ENCODE assay signal across 13 mouse cellular contexts in the genomic region with DNA sequence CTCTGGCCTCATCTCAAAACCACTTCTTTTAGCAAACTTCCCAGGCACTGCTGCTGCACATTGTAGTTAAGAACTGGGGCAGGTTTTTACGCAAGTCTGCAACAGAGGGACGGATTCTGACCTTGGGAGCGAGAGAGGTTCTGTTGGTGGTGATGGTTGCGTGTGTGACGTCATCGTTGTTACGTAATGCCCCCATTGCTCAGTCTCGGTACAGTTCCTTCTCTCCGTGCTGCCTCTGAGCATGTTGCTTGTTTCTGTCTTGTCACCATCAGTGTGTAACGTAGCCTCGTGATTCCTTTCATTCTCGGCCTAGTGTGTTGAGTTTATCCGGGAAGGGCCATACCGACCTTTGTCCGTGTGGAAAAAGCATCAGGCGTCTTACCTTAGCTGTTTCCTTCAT. TPM values are rescaled to one million over a fixed set of nuclear protein-coding genes. Genes with fewer than 3 reads are reported as not detected.
A peak's percentile ranks its signal among the peaks of the same experiment; 100 is the strongest.
DNase-seq lines count a peak whose midpoint lies in the region; ATAC-seq and TF ChIP-seq lines count a peak whose summit lies in the region.
"Had no signal": no experiment of that assay in that cellular context is flagged by ENCODE, and none has a peak within 500 bp of the region (broad histone marks: within the 10 kb centered on the region; RNA-seq: fewer than 3 reads in every experiment).

No protein-coding gene starts in this region.

- no peaks in the 10 kb centered on the region; the same call in 1 of the 2 replicates for H3K4me1 ChIP-seq in testis, adult 2 months (ENCODE audit: control insufficient read depth, insufficient read depth, low read length)
- H3K4me1 ChIP-seq in hindbrain, embryonic 11.5 days (replicated peaks; ENCODE audit: control insufficient read depth, insufficient read depth, low read length): peaks cover 3% of the 10 kb centered on the region; the same call in 1 of the 2 replicates

- peak overlapping the region; percentile 23; the same call in 1 of the 2 replicates for H3K4me3 ChIP-seq in testis, adult 2 months (ENCODE audit: control insufficient read depth, low read depth, low read length)
- H3K4me3 ChIP-seq in hindbrain, embryonic 11.5 days (ENCODE audit: low read depth, low read length): no peak overlapping the region
- H3K4me3 ChIP-seq: embryonic facial prominence, embryonic 15.5 days; heart, embryonic 10.5 days; limb, embryonic 15.5 days had no signal

- no peak for TF ChIP-seq CTCF in testis, adult 2 months (IDR thresholded peaks at IDR 0.05; ENCODE audit: control insufficient read depth, insufficient read depth, insufficient replicate concordance, low read depth, low read length)

- no peaks in the 10 kb centered on the region for H3K9me3 ChIP-seq in hindbrain, embryonic 11.5 days (ENCODE audit: control insufficient read depth, low read length)
- H3K9me3 ChIP-seq: embryonic facial prominence, embryonic 15.5 days; heart, embryonic 10.5 days; limb, embryonic 15.5 days had no signal

- WGBS in hindbrain, embryonic 11.5 days: 89% methylated on average over 16 of the region's 16 CpGs

- H3K27me3 ChIP-seq in testis, adult 2 months (ENCODE audit: control insufficient read depth, insufficient read depth, low read length): no peaks in the 10 kb centered on the region
- no peaks in the 10 kb centered on the region for H3K27me3 ChIP-seq in hindbrain, embryonic 11.5 days (ENCODE audit: control insufficient read depth, insufficient read depth, low read length)
- H3K27me3 ChIP-seq: embryonic facial prominence, embryonic 15.5 days; limb, embryonic 15.5 days had no signal

- TF ChIP-seq POLR2A in testis, adult 2 months (IDR thresholded peaks at IDR 0.05; ENCODE audit: control insufficient read depth, low read depth, low read length): no peak

- no peak for ATAC-seq in hindbrain, embryonic 11.5 days (ENCODE audit: low FRiP score)

- peak; percentile 40 for DNase-seq in adrenal gland, adult 2 months
- no peak for DNase-seq in adrenal gland, postnatal 4 days (ENCODE audit: low spot score in 2 of 2)
- DNase-seq in testis, postnatal 14 days (ENCODE audit: low spot score): no peak
- DNase-seq in liver: peak; percentile 13
- DNase-seq in spleen, postnatal 4 days (ENCODE audit: low spot score in 2 of 2): no peak
- DNase-seq in thymus, adult 18-20 months: no peak
- DNase-seq in hindbrain, embryonic 11.5 days (ENCODE audit: low spot score): no peak
- DNase-seq: cerebellum, postnatal 36 days had no signal

- no peak overlapping the region for H3K9ac ChIP-seq in hindbrain, embryonic 11.5 days (ENCODE audit: low read depth, low read length)
- H3K9ac ChIP-seq: embryonic facial prominence, embryonic 15.5 days; limb, embryonic 15.5 days had no signal

- no peaks in the 10 kb centered on the region for H3K36me3 ChIP-seq in testis, adult 2 months (ENCODE audit: control insufficient read depth, insufficient read depth, low read length)
- no peaks in the 10 kb centered on the region for H3K36me3 ChIP-seq in hindbrain, embryonic 11.5 days (ENCODE audit: control insufficient read depth, insufficient read depth, low read length)
- H3K36me3 ChIP-seq: embryonic facial prominence, embryonic 15.5 days; limb, embryonic 15.5 days had no signal

- H3K4me2 ChIP-seq in hindbrain, embryonic 11.5 days (replicated peaks; ENCODE audit: low read depth, low read length): no peak overlapping the region
- H3K4me2 ChIP-seq: embryonic facial prominence, embryonic 15.5 days; limb, embryonic 15.5 days; midbrain, embryonic 11.5 days had no signal

- no peak overlapping the region; the same call in 1 of the 2 replicates for H3K27ac ChIP-seq in testis, adult 2 months (ENCODE audit: control insufficient read depth, insufficient read depth, low read depth, low read length)
- no peak overlapping the region for H3K27ac ChIP-seq in hindbrain, embryonic 11.5 days (ENCODE audit: low read depth, low read length)
- H3K27ac ChIP-seq: embryonic facial prominence, embryonic 15.5 days; heart, embryonic 10.5 days; limb, embryonic 15.5 days had no signal

RNA-seq across cellular contexts. Expression of gene Pawr, which starts 28.1 kb away (rescaled TPM):
- total RNA-seq in adrenal gland, adult 2 months (2021): 10 to 100 TPM; 11.5 to 11.9 TPM
- polyA plus RNA-seq in adrenal gland, adult 2 months (2012; rRNA removed): 10.0 and 14.5 TPM in 2 replicates
- total RNA-seq in adrenal gland, postnatal 4 days (2021): 10 to 100 TPM in 1 of 2 experiments, 1 to 10 TPM in 1; 9.1 to 13.4 TPM
- polyA plus RNA-seq in testis, adult 2 months (2012; rRNA removed): 0.91 and 1.9 TPM in 2 replicates
- polyA plus RNA-seq in hindbrain, embryonic 11.5 days (2014; fragmentation: Nextera tagmentation; extraction: Ambion mirVana): 13.0 and 13.1 TPM in 2 replicates

Comparison
In these comparisons a context has a peak if more than half of its experiments do, and no peak if none do; other contexts are left out.
1. DNase-seq: peak in adrenal gland, adult 2 months (single experiment) and liver (single experiment); none in adrenal gland, postnatal 4 days (0 of 2), testis, postnatal 14 days (single experiment), spleen, postnatal 4 days (0 of 2), thymus, adult 18-20 months (0 of 2) and hindbrain, embryonic 11.5 days (single experiment).